Mouse (Mus musculus) thymus, postnatal 4 days (tissue): ENCODE results near the gene Ppp2r1a.
A peak's percentile ranks its signal among the peaks of the same experiment; 100 is the strongest.

Experiments used
- DNase-seq: peaks from one replicate; pipeline ENCODE4 v3.0.0; 2021

The Ppp2r1a gene

DNA sequence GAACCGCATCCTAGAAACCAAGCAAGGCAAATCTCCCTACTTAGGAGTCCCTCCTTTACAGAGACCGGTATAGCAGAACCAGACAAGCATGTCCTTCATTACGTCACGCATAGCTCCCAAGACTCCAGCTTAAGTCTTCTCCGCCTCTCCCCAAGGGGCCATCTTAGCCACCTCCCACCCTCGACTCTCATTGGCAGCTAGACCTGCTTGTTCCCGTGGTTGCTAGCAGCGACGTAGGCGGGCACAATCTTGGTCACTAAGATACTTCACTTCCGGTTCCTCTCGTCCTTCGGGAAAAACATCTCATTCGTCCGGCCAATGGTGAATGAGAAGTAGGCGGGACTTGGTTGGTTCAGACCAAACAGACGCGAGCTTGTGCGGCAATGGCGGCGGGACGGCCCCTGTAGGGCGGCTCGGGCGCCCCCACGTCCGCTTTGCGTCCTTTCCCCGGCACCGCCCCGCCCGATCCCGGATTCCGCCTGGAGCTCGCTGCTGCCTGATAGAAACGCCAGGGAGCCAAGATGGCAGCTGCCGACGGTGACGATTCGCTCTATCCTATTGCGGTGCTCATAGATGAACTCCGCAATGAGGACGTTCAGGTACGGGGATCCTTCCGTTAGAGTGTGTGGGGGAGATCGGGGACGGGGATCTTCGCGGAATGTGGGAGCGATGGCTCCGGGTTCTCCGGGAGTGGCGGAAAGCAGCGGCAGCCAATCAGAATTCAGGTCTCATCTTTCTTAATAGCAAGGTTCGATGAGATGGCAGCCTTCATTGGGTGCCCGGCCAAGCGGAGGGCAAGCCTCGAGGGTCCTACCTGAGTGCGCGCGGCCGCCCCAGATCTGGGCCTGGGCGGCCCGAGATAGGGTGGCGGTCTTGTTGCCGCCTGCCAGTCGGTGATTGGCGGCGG is at the start of gene Ppp2r1a:
Gene Ppp2r1a, plus strand, starts transcription at position 327 of the 907 bp plus-strand sequence.
- peak; percentile 94 for DNase-seq

DNA sequence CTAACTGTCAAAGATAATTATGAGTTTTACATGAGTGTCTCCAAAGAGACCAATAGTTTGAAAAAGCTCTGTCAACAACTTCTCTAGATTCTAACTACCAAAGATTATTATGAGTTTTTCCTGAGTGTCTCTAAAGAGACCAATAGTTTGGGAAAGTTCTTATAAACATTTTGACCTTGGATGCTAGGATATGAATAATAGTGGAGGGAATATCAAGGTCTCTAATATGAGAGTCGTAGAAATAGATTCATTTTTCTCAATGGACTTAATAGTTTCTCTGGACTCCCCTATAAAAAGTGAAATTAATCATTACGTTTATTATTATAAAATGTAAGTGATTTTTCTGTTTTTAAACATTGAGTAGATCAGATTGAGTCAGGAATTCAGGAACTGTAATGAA is 40.1 kb upstream of the Ppp2r1a start, which contains the start of gene Vmn1r231:
Gene Vmn1r231, minus strand, starts transcription at position 101 of the 400 bp plus-strand sequence.
- DNase-seq = no peak

DNA sequence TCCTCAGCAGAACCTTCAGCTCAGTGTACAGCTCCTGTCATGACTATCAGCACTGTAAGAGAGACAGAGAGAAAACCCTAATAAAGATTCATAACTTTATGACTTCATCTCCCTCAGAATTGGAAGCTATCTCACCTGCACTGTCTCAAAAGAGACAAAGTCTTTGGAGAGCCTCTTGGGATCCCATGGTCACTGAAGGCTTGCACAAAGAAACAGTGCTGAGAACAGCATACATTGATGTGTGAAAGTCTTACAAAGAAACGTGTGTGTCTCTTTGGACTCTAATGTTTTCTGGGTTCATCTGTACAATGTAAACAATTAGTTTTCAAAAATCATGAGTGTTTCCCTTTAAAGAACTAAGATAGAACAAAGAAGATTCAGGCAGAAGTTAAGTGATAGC is 25.5 kb upstream of the Ppp2r1a start, which contains the start of gene Vmn1r232:
Gene Vmn1r232, minus strand, starts transcription at position 101 of the 400 bp plus-strand sequence.
- no peak for DNase-seq

DNA sequence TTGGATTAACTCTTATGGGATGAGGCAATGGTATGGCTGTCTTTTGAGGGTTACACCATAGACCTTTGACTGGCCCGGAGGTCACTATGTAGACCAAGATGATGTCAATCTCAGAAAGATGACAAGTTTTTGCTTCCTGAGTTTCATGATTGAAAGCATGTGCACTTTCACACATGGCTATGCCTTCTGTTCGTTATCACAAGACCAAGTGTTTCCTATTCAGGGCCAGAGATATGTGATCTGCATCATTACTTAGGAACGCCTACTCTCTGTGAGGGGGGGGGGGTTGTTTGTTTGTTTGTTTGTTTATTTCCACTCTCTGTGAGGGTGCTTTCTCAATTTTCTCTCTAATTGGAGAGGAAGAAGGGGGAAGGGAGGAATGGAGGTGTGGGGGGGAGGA is 885 bp upstream of the Ppp2r1a start:
- no peak for DNase-seq

GRCm38 (mm10) chr17:20946026-20946565 is 985 bp downstream of the Ppp2r1a start:
- peak; percentile 29 for DNase-seq

DNA sequence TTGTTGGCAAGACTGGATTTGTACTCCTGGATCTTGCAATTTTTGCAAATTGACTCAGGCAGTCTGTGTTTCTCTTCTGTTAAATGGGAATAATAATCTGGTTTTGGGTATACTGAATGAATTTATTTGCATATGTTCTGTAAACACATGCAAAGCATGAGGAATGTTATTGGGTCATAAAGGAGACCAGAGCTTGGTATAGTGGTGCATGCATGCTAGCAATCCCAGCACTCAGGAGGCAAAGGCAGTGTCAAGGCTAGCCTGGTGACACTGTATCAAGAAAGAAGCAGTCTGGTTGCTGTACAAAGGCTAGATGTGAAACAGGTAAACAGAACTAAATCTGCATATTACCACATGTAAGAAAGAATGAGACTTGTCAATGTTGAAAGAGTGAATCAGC is 1.5 kb downstream of the Ppp2r1a start:
- no peak for DNase-seq

DNA sequence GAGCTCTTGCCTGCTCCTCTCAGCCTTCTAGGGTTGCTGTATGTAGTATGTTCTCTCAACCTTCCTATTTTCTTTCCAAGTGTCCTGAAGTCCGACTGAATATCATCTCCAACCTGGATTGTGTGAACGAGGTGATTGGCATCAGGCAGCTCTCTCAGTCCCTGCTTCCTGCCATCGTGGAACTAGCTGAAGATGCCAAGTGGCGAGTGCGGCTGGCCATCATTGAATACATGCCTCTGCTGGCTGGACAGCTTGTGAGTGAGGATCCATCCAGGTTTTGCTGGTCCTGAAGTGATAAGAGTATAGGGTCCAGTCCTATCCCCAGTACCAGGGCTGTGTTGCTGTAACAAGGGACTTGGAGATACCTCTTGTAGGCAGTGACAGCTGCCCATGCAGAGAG is 15.3 kb downstream of the Ppp2r1a start:
- DNase-seq = no peak

GRCm38 (mm10) chr17:20965421-20965820 is 20.3 kb downstream of the Ppp2r1a start:
- DNase-seq = no peak

GRCm38 (mm10) chr17:20966681-20967080 is 21.6 kb downstream of the Ppp2r1a start:
- DNase-seq = no peak

- no peak for DNase-seq
These were observed 48.6 kb downstream of the Ppp2r1a start for GRCm38 (mm10) chr17:20993716-20994115.

- DNase-seq = no peak
These were observed 51.3 kb downstream of the Ppp2r1a start, which contains the start of gene Vmn1r233 for GRCm38 (mm10) chr17:20996364-20996763. Vmn1r233 (minus strand) TSS chr17:20996464.

DNA sequence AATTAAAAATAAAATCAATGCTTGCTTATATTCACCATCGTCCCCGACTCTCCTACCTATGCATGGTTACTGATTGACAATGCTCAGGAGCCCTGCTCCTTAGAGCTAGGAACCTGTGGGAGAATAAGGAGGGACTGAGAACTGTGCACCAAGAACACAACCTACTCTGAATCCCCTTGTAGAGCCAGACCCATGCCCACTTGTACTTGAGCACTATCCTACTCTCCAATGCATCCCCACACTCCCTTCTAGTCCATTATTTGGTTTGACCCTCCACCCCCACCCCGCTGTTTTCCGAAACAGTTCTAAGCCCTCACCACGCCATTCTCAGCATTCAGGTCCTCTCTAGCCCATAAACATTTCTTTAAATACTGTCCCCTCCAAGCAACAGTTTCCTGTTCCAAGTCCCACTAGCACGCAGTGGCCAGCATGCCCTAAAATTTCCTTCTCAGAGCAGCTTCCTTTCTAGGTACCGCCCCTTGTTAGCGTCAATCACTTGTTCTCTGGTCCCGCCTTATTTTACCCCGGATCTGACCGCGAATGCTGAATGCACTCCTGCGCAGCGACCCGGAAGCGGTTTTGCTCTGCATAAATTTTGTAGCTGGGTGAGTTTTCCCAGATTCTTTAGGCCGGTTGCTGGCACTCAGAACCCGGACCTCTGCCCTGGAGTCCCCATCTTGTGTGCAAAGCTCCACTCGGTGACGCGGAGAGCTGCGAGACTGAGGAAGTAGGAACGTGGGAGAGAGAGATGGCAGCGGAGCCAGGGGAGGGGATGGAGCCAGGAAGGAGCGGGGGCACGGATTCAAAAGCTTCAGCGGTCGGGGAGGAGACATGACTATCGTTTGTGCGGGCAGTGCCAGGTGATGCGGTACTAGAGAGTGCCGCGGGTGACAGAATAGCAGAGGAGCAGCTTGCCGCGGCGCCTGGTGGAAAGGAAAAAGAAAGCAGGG is 63.5 kb downstream of the Ppp2r1a start, which contains the start of gene Zfp160:
Gene Zfp160, plus strand, starts transcription at position 522 of the 950 bp plus-strand sequence.
- DNase-seq = peak; percentile 81

GRCm38 (mm10) chr17:21009726-21010125 is 64.6 kb downstream of the Ppp2r1a start:
- DNase-seq = no peak
